Mouse (Mus musculus) midbrain, embryonic 12.5 days (tissue): ENCODE results near the gene Ccl4. TPM values are rescaled to one million over a fixed set of nuclear protein-coding genes. Genes with fewer than 3 reads are reported as not detected.

Source experiments
- ATAC-seq: fragments of 200-750 bp; cut with Nextera tagmentation; 2 replicates; pipeline ENCODE4 v1.8.0; 2017; ENCODE audit warnings: low read depth, moderate TSS enrichment, moderate library complexity; ENCODE audit not compliant: low FRiP score
- H3K27ac ChIP-seq: fragments of 300-500 bp; sonication (generic); replicated peaks from 2 replicates; pipeline ENCODE4 v1.5.1; 2016; ENCODE audit warnings: mild to moderate bottlenecking
- H3K27me3 ChIP-seq: fragments of 300-500 bp; sonication (generic); 2 replicates; pipeline ENCODE4 v1.6.1; 2016; ENCODE audit warnings: mild to moderate bottlenecking
- H3K36me3 ChIP-seq: fragments of 300-500 bp; sonication (generic); 2 replicates; pipeline ENCODE4 v1.6.1; 2016
- H3K4me1 ChIP-seq: fragments of 300-500 bp; sonication (generic); 2 replicates; pipeline ENCODE4 v1.6.1; 2016
- H3K4me2 ChIP-seq: fragments of 300-500 bp; sonication (generic); replicated peaks from 2 replicates; pipeline ENCODE4 v1.6.1; 2016; ENCODE audit warnings: mild to moderate bottlenecking, moderate library complexity
- H3K4me3 ChIP-seq: fragments of 300-500 bp; sonication (generic); 2 replicates; pipeline ENCODE4 v1.5.1; 2016; ENCODE audit warnings: mild to moderate bottlenecking
- H3K9ac ChIP-seq: fragments of 300-500 bp; sonication (generic); replicated peaks from 2 replicates; pipeline ENCODE4 v1.6.1; 2016; ENCODE audit warnings: mild to moderate bottlenecking, moderate library complexity
- H3K9me3 ChIP-seq: fragments of 300-500 bp; sonication (generic); 2 replicates; pipeline ENCODE4 v1.6.1; 2016; ENCODE audit warnings: mild to moderate bottlenecking
- WGBS: fragments of 180-500 bp; shearing (Covaris S2); methylation state at CpG from one replicate; pipeline ENCODE4 v1.1.7; 2016; 5-methylcytosine and 5-hydroxymethylcytosine counted together
- polyA plus RNA-seq: library from polyadenylated mRNA; unstranded; fragments of >200 nt; fragmentation: Nextera tagmentation; extraction: Ambion mirVana; gene quantifications from 2 replicates; pipeline ENCODE4 v1.2.1, GENCODE M21; 2016

Ccl4 gene
- polyA plus RNA-seq, 1 experiment from 2014 or later = 0.38 TPM

DNA sequence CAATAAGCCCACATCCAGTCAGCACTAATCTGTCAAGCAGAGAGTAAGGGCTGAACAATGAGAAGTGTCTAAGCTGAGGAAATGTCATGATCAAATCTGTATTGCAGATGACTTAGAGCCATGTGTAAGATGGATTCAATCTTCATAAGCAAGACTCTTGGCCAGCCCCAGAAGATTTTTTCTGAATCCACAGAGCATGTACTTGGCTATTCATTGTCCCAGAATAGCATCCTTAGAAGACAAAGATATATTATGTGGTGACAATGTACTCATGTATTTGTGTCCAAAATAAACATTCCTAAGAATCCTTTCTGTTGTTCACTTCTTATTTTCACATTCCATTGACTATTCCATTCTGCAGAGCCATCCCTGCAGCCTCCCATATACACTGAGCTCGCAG, 27.5 kb downstream of the Ccl4 start:
- Histone ChIP-seq H3K4me2 (no peak overlapping the region), H3K27me3 (no peaks in the 10 kb centered on the region), H3K4me1 (no peaks in the 10 kb centered on the region), H3K4me3 (no peak overlapping the region), H3K27ac (no peak overlapping the region), H3K9me3 (no peaks in the 10 kb centered on the region), H3K36me3 (no peaks in the 10 kb centered on the region), H3K9ac (no peak overlapping the region)
- WGBS = 92% methylated on average over 1 of the region's 1 CpGs
- ATAC-seq = no peak

DNA sequence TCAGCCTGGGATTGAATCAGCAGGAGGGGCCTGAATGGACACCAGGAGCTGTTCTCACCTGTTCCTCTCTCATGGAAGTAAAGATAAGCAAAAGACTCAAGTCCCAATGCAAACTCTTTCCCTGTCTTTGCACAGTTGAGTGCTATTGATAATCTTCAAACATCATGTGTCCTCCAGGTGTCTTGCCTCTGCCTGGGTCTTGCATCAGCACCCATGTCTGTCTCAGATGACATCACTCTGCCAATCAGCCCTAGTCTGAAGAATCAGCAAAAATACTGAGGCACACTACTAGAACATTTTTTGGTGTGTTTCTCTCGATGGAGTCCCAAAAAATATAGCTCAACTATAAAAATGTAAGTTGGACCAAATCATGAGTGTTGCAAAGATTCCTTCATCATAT, 29.6 kb downstream of the Ccl4 start:
- H3K27ac ChIP-seq = no peak overlapping the region
- no peak overlapping the region for H3K9ac ChIP-seq
- 75% methylated on average over 1 of the region's 1 CpGs for WGBS
- no peaks in the 10 kb centered on the region for H3K4me1 ChIP-seq
- no peaks in the 10 kb centered on the region for H3K36me3 ChIP-seq
- H3K9me3 ChIP-seq = no peaks in the 10 kb centered on the region
- H3K4me3 ChIP-seq = no peak overlapping the region
- no peak overlapping the region for H3K4me2 ChIP-seq
- no peaks in the 10 kb centered on the region for H3K27me3 ChIP-seq
- ATAC-seq = no peak

GRCm38 (mm10) chr11:83703705-83704104, 41.3 kb downstream of the Ccl4 start, which contains the start of gene Wfdc17:
Wfdc17 (plus strand) TSS chr11:83703991.
- H3K4me2 ChIP-seq = no peak within 1 kb of the TSS
- no peaks in the 10 kb centered on the region for H3K27me3 ChIP-seq
- no peak within 1 kb of the TSS for H3K27ac ChIP-seq
- H3K9me3 ChIP-seq = no peaks in the 10 kb centered on the region
- ATAC-seq = no peak
- 83% methylated on average over 1 of the region's 1 CpGs for WGBS
- no peaks in the 10 kb centered on the region for H3K36me3 ChIP-seq
- H3K4me1 ChIP-seq = no peaks in the 10 kb centered on the region
- no peak within 1 kb of the TSS for H3K4me3 ChIP-seq
- no peak within 1 kb of the TSS for H3K9ac ChIP-seq

DNA sequence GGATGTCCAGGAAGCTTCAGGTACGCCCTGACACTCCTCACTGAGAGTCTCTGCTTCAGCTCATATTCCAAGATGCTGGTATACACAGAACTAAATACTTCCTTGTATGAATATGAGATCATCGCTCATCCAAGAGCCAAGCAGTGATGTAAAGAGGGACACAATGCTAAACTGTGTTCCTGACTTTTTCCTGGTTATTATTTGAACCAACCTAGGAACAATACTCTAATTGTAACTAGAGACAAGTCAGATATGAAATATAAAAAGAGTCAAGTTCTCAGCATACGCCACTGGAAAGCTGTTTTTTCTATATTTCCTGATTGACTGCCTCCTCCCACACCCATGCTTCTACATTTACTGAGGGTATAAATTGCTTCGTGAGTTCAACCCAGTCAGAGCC, 46.3 kb downstream of the Ccl4 start, which contains the start of gene Wfdc18:
Gene Wfdc18 (plus strand): TSS at position 301 of the 400 bp plus-strand sequence.
- H3K27ac ChIP-seq = no peak within 1 kb of the TSS
- H3K4me2 ChIP-seq = no peak within 1 kb of the TSS
- H3K9ac ChIP-seq = no peak within 1 kb of the TSS
- ATAC-seq = no peak
- no peaks in the 10 kb centered on the region for H3K9me3 ChIP-seq
- no peaks in the 10 kb centered on the region for H3K4me1 ChIP-seq
- no peak within 1 kb of the TSS for H3K4me3 ChIP-seq
- 71% methylated on average over 4 of the region's 4 CpGs for WGBS
- H3K27me3 ChIP-seq = no peaks in the 10 kb centered on the region
- H3K36me3 ChIP-seq = no peaks in the 10 kb centered on the region

GRCm38 (mm10) chr11:83709683-83710082, 47.3 kb downstream of the Ccl4 start:
- no peak for ATAC-seq
- H3K4me3 ChIP-seq = no peak overlapping the region
- H3K9ac ChIP-seq = no peak overlapping the region
- WGBS = 95% methylated on average over 5 of the region's 5 CpGs
- no peaks in the 10 kb centered on the region for H3K36me3 ChIP-seq
- no peak overlapping the region for H3K4me2 ChIP-seq
- no peaks in the 10 kb centered on the region for H3K4me1 ChIP-seq
- H3K9me3 ChIP-seq = no peaks in the 10 kb centered on the region
- H3K27me3 ChIP-seq = no peaks in the 10 kb centered on the region
- no peak overlapping the region for H3K27ac ChIP-seq

GRCm38 (mm10) chr11:83712671-83713070, 50.3 kb downstream of the Ccl4 start:
- Histone ChIP-seq H3K36me3 (no peaks in the 10 kb centered on the region), H3K27me3 (no peaks in the 10 kb centered on the region; the same call in 1 of the 2 replicates), H3K9ac (no peak overlapping the region), H3K9me3 (no peaks in the 10 kb centered on the region), H3K4me3 (no peak overlapping the region), H3K27ac (no peak overlapping the region), H3K4me2 (no peak overlapping the region), H3K4me1 (no peaks in the 10 kb centered on the region)
- WGBS = 87% methylated on average over 1 of the region's 1 CpGs
- no peak for ATAC-seq

DNA sequence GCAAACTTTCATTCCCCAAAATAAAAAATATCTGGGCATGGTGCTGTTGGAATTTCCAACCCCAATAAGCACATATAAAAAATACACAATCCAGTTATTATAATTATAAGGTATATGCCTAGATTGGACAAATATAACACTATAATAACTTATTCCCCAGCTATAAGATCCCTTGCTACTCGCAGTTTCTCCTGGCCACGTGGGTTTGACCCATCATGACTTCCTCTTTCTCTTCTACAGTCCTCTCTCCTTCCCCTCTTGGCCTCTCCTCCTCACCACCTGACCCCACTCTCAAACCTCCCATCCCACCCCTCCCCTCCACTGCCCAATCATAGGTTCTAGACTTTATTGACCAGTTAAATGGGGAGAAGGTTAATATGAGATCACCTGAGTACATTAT, 51.5 kb downstream of the Ccl4 start:
- no peak overlapping the region for H3K9ac ChIP-seq
- no peaks in the 10 kb centered on the region for H3K4me1 ChIP-seq
- no peak overlapping the region for H3K4me3 ChIP-seq
- H3K4me2 ChIP-seq = no peak overlapping the region
- WGBS = 82% methylated on average over 2 of the region's 2 CpGs
- no peaks in the 10 kb centered on the region; the same call in 1 of the 2 replicates for H3K27me3 ChIP-seq
- H3K27ac ChIP-seq = no peak overlapping the region
- ATAC-seq = no peak
- H3K9me3 ChIP-seq = no peaks in the 10 kb centered on the region
- no peaks in the 10 kb centered on the region for H3K36me3 ChIP-seq

Other genes with a start within 250 kb of the Ccl4 start
- not detected in 2 replicates for gene Gas2l2, start 233.1 kb upstream of the Ccl4 start, polyA plus RNA-seq
- 0.29 TPM in 1 of 2 replicates, not detected in the other for gene 1700020L24Rik, start 224.9 kb upstream of the Ccl4 start, polyA plus RNA-seq
- gene Mmp28, start 199.5 kb upstream of the Ccl4 start, polyA plus RNA-seq = 2.1 and 3.3 TPM in 2 replicates
- gene Taf15, start 189.5 kb upstream of the Ccl4 start, polyA plus RNA-seq = 13.3 and 17.0 TPM in 2 replicates
- 0.12 TPM in 1 of 2 replicates, not detected in the other for gene Heatr9, start 140.4 kb upstream of the Ccl4 start, polyA plus RNA-seq
- gene Ccl5, start 132.1 kb upstream of the Ccl4 start, polyA plus RNA-seq = not detected in 2 replicates
- gene Ccl9, start 83.9 kb upstream of the Ccl4 start, polyA plus RNA-seq = 1.4 and 1.5 TPM in 2 replicates
- gene Ccl6, start 69.5 kb upstream of the Ccl4 start, polyA plus RNA-seq = 1.2 and 1.4 TPM in 2 replicates
- not detected in 2 replicates for gene Rpl9-ps1, start 17.0 kb upstream of the Ccl4 start, polyA plus RNA-seq
- gene Ccl3, start 13.2 kb upstream of the Ccl4 start, polyA plus RNA-seq = 0.94 and 1.2 TPM in 2 replicates
- gene Wfdc17, start 41.4 kb downstream of the Ccl4 start, polyA plus RNA-seq = 0.48 and 1.4 TPM in 2 replicates
- not detected in 2 replicates for gene Wfdc18, start 46.4 kb downstream of the Ccl4 start, polyA plus RNA-seq
- not detected in 2 replicates for gene Wfdc21, start 84.4 kb downstream of the Ccl4 start, polyA plus RNA-seq
- gene Heatr6, start 91.1 kb downstream of the Ccl4 start, polyA plus RNA-seq = 37.4 and 38.3 TPM in 2 replicates
- gene Hnf1b, start 187.5 kb downstream of the Ccl4 start, polyA plus RNA-seq = not detected in 2 replicates